Mouse (Mus musculus) MEL (cell line): Measurements from ENCODE around the gene Ccdc85a. TPM values are rescaled to one million over a fixed set of nuclear protein-coding genes. Genes with fewer than 3 reads are reported as not detected.

Experiments used
- DNase-seq: peaks from one replicate; pipeline ENCODE4 v3.0.0; 2011; ENCODE audit warnings: low read depth, low spot score
- H3K27ac ChIP-seq: 2 replicates; pipeline ENCODE4 v1.5.1; 2012; ENCODE audit warnings: low read depth, mild to moderate bottlenecking, control low read depth, low read length, moderate library complexity; ENCODE audit not compliant: control insufficient read depth
- H3K27me3 ChIP-seq, 2 experiments: fragments of 150-350 bp in 1 of 2; sonication (generic) in 1 of 2; 2 replicates each; pipeline ENCODE4 v1.6.1; 2012; ENCODE audit warnings: low read length in 2 of 2, mild to moderate bottlenecking in 2 of 2, improper control_type of control experiment in 1 of 2, moderate library complexity in 1 of 2; ENCODE audit not compliant: insufficient read depth in 2 of 2, control insufficient read depth in 1 of 2
- H3K36me3 ChIP-seq, 2 experiments: 2 replicates each; pipeline ENCODE4 v1.6.1; 2012 to 2014; ENCODE audit warnings: low read length in 2 of 2, improper control_type of control experiment in 1 of 2, inconsistent platforms in 1 of 2, mild to moderate bottlenecking in 1 of 2; ENCODE audit not compliant: insufficient read depth in 2 of 2, control insufficient read depth in 1 of 2
- H3K4me1 ChIP-seq, 2 experiments: fragments of 150-350 bp in 1 of 2; sonication (generic) in 1 of 2; 2 replicates each; pipeline ENCODE4 v1.6.1; 2012; ENCODE audit warnings: low read length in 2 of 2, improper control_type of control experiment in 1 of 2, mild to moderate bottlenecking in 1 of 2; ENCODE audit not compliant: insufficient read depth in 2 of 2, control insufficient read depth in 1 of 2
- H3K4me3 ChIP-seq, 2 experiments: fragments of 150-350 bp in 1 of 2; sonication (generic) in 1 of 2; 2 replicates each; pipeline ENCODE4 v1.5.1; 2012; ENCODE audit warnings: low read depth in 2 of 2, low read length in 2 of 2, mild to moderate bottlenecking in 2 of 2, moderate library complexity in 2 of 2, control low read depth in 1 of 2, improper control_type of control experiment in 1 of 2; ENCODE audit not compliant: control insufficient read depth in 1 of 2, insufficient read depth in 1 of 2
- H3K79me2 ChIP-seq: 2 replicates; pipeline ENCODE4 v1.6.1; 2012; ENCODE audit warnings: mild to moderate bottlenecking, low read length, moderate library complexity; ENCODE audit not compliant: control insufficient read depth, poor library complexity, insufficient read depth
- H3K9ac ChIP-seq: 2 replicates; pipeline ENCODE4 v1.6.1; 2012; ENCODE audit warnings: low read depth, mild to moderate bottlenecking, control low read depth, low read length, moderate library complexity; ENCODE audit not compliant: control insufficient read depth, poor library complexity, severe bottlenecking
- H3K9me3 ChIP-seq: fragments of 150-350 bp; sonication (generic); replicated peaks from 2 replicates; pipeline ENCODE4 v1.6.1; 2012; ENCODE audit warnings: mild to moderate bottlenecking, low read length, improper control_type of control experiment, moderate library complexity; ENCODE audit not compliant: insufficient read depth
- BHLHE40 ChIP-seq: IDR thresholded peaks from 2 replicates; pipeline ENCODE4 v1.6.1; 2012; ENCODE audit warnings: low read depth, mild to moderate bottlenecking, inconsistent platforms, low read length, improper control_type of control experiment, borderline replicate concordance
- CHD2 ChIP-seq: IDR thresholded peaks from 2 replicates; pipeline ENCODE4 v1.6.1; 2011; ENCODE audit warnings: low read length, improper control_type of control experiment
- CTCF ChIP-seq, 3 experiments: IDR thresholded peaks in 2 of 3; conservative IDR thresholded peaks in 1 of 3; 2 replicates each; pipeline ENCODE4 v1.5.1; 2011 to 2012; ENCODE audit warnings: low read length in 3 of 3, low read depth in 2 of 3, mild to moderate bottlenecking in 2 of 3, improper control_type of control experiment in 1 of 3, inconsistent platforms in 1 of 3, mixed read lengths in 1 of 3, moderate library complexity in 1 of 3; ENCODE audit not compliant: control insufficient read depth in 1 of 3, insufficient read depth in 1 of 3, poor library complexity in 1 of 3, severe bottlenecking in 1 of 3
- EP300 ChIP-seq, 2 experiments: IDR thresholded peaks; 2 replicates each; pipeline ENCODE4 v1.6.1; 2011; ENCODE audit warnings: improper control_type of control experiment in 2 of 2, low read length in 2 of 2, low read depth in 1 of 2, mild to moderate bottlenecking in 1 of 2
- ETS1 ChIP-seq: IDR thresholded peaks from 2 replicates; pipeline ENCODE4 v1.6.1; 2012; ENCODE audit warnings: low read depth, mild to moderate bottlenecking, inconsistent platforms, low read length, improper control_type of control experiment, moderate library complexity
- GABPA ChIP-seq: IDR thresholded peaks from 2 replicates; pipeline ENCODE4 v1.6.1; 2012; ENCODE audit warnings: low read depth, mild to moderate bottlenecking, inconsistent platforms, low read length, improper control_type of control experiment, moderate library complexity
- HCFC1 ChIP-seq: IDR thresholded peaks from 2 replicates; pipeline ENCODE4 v1.6.1; 2012; ENCODE audit warnings: low read depth, mild to moderate bottlenecking, inconsistent platforms, low read length, improper control_type of control experiment, moderate library complexity
- JUND ChIP-seq: IDR thresholded peaks from 2 replicates; pipeline ENCODE4 v1.6.1; 2011; ENCODE audit warnings: low read depth, mild to moderate bottlenecking, improper control_type of control experiment, low read length
- KAT2A ChIP-seq: conservative IDR thresholded peaks from 2 replicates; pipeline ENCODE4 v1.6.1; 2012; ENCODE audit warnings: low read depth, low read length, improper control_type of control experiment, inconsistent platforms
- MAX ChIP-seq: IDR thresholded peaks from 2 replicates; pipeline ENCODE4 v1.6.1; 2011; ENCODE audit warnings: low read length, improper control_type of control experiment
- MEF2A ChIP-seq: IDR thresholded peaks from 2 replicates; pipeline ENCODE4 v1.6.1; 2014; ENCODE audit warnings: low read depth, mild to moderate bottlenecking, inconsistent platforms, low read length, improper control_type of control experiment; ENCODE audit not compliant: poor library complexity, insufficient replicate concordance, severe bottlenecking; ENCODE audit errors: extremely low read depth
- MXI1 ChIP-seq: IDR thresholded peaks from 2 replicates; pipeline ENCODE4 v1.6.1; 2011; ENCODE audit warnings: mild to moderate bottlenecking, low read depth, low read length, improper control_type of control experiment
- MYB ChIP-seq: IDR thresholded peaks from 2 replicates; pipeline ENCODE4 v1.6.1; 2011; ENCODE audit warnings: mild to moderate bottlenecking, low read depth, low read length, improper control_type of control experiment
- NRF1 ChIP-seq: IDR thresholded peaks from 2 replicates; pipeline ENCODE4 v1.6.1; 2014; ENCODE audit warnings: low read depth, mild to moderate bottlenecking, inconsistent platforms, low read length, improper control_type of control experiment, moderate library complexity; ENCODE audit not compliant: poor library complexity, insufficient read depth, severe bottlenecking
- POLR2AphosphoS5 ChIP-seq: IDR thresholded peaks from 2 replicates; pipeline ENCODE4 v1.6.1; 2012; ENCODE audit warnings: low read depth, borderline replicate concordance, mild to moderate bottlenecking, inconsistent platforms, low read length, moderate library complexity, mixed read lengths
- RAD21 ChIP-seq: IDR thresholded peaks from 2 replicates; pipeline ENCODE4 v1.6.1; 2011; ENCODE audit warnings: mild to moderate bottlenecking, low read depth, low read length, improper control_type of control experiment
- RCOR1 ChIP-seq: IDR thresholded peaks from 2 replicates; pipeline ENCODE4 v1.6.1; 2012; ENCODE audit warnings: low read depth, mild to moderate bottlenecking, inconsistent platforms, low read length, improper control_type of control experiment
- SIN3A ChIP-seq: IDR thresholded peaks from 2 replicates; pipeline ENCODE4 v1.6.1; 2012; ENCODE audit warnings: low read length, improper control_type of control experiment, inconsistent platforms
- SMC3 ChIP-seq: IDR thresholded peaks from 2 replicates; pipeline ENCODE4 v1.6.1; 2011; ENCODE audit warnings: low read depth, low read length, improper control_type of control experiment
- TAL1 ChIP-seq: IDR thresholded peaks from 2 replicates; pipeline ENCODE4 v1.6.1; 2012; ENCODE audit warnings: mild to moderate bottlenecking, inconsistent platforms, low read length, moderate library complexity, mixed read lengths
- UBTF ChIP-seq: IDR thresholded peaks from 2 replicates; pipeline ENCODE4 v1.6.1; 2012; ENCODE audit warnings: low read depth, mild to moderate bottlenecking, inconsistent platforms, low read length, improper control_type of control experiment, moderate library complexity, borderline replicate concordance; ENCODE audit not compliant: insufficient read depth
- USF1 ChIP-seq: IDR thresholded peaks from 2 replicates; pipeline ENCODE4 v1.6.1; 2014; ENCODE audit warnings: low read depth, mild to moderate bottlenecking, inconsistent platforms, low read length, improper control_type of control experiment, moderate library complexity
- USF2 ChIP-seq, 2 experiments: IDR thresholded peaks; 2 replicates each; pipeline ENCODE4 v1.6.1; 2011 to 2012; ENCODE audit warnings: improper control_type of control experiment in 2 of 2, low read length in 2 of 2, borderline replicate concordance in 1 of 2, inconsistent platforms in 1 of 2, low read depth in 1 of 2, mild to moderate bottlenecking in 1 of 2; ENCODE audit not compliant: insufficient read depth in 1 of 2
- ZKSCAN1 ChIP-seq: IDR thresholded peaks from 2 replicates; pipeline ENCODE4 v1.6.1; 2012; ENCODE audit warnings: low read depth, mild to moderate bottlenecking, inconsistent platforms, low read length, improper control_type of control experiment, moderate library complexity
- ZMIZ1 ChIP-seq: IDR thresholded peaks from 2 replicates; pipeline ENCODE4 v1.6.1; 2012; ENCODE audit warnings: low read depth, mild to moderate bottlenecking, inconsistent platforms, low read length, improper control_type of control experiment, moderate library complexity
- ZNF384 ChIP-seq: IDR thresholded peaks from 2 replicates; pipeline ENCODE4 v1.6.1; 2012; ENCODE audit warnings: low read depth, mild to moderate bottlenecking, inconsistent platforms, low read length, improper control_type of control experiment
- polyA plus RNA-seq, 2 experiments: library from polyadenylated mRNA; stranded (reverse) in 1 of 2; unstranded in 1 of 2; fragments of >175 nt in 1 of 2; fragments of >200 nt in 1 of 2; gene quantifications; 2 replicates each; pipeline versions ENCODE4 v1.2.1 to v1.2.4; 2012; ENCODE audit warnings: low replicate concordance in 2 of 2, low read depth in 1 of 2; ENCODE audit not compliant: insufficient read length in 2 of 2, insufficient read depth in 1 of 2, missing spikeins in 1 of 2
- total RNA-seq: library from RNA; depleted of rRNA; stranded (reverse); fragments of 300-350 nt; gene quantifications from 2 replicates; pipeline ENCODE4 v1.2.3, GENCODE M21; 2012

Gene Ccdc85a
- total and polyA plus RNA-seq, 3 experiments: not detected

DNA sequence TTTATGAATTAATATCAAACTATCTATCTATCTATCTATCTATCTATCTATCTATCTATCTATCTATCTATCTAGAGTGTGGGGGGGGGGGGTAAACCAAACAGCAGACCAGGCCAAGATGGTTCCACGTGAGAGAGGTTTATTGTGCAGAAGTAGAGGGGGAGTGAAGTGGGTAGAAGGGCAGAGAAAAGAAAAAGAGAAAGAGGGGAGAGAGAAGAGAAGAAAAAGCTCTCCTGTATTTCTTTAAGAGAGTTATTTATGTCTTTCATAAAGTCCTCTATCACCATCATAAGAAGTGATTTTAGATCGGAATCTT lies 218.2 kb downstream of the Ccdc85a start:
- DNase-seq: no peak
- Histone ChIP-seq H3K79me2 (no peaks in the 10 kb centered on the region), H3K27me3 (no peaks in the 10 kb centered on the region), H3K9ac (no peak overlapping the region), H3K9me3 (no peaks in the 10 kb centered on the region), H3K4me3 (no peak overlapping the region), H3K27ac (no peak overlapping the region), H3K36me3 (no peaks in the 10 kb centered on the region), H3K4me1 (no peaks in the 10 kb centered on the region)
- no peak for TF ChIP-seq BHLHE40
- TF ChIP-seq RAD21: no peak
- TF ChIP-seq HCFC1: no peak
- TF ChIP-seq JUND: no peak
- no peak for TF ChIP-seq ZKSCAN1
- TF ChIP-seq KAT2A: no peak
- no peak for TF ChIP-seq MYB
- no peak for TF ChIP-seq MEF2A
- TF ChIP-seq CTCF (IDR thresholded peaks at IDR 0.05 in 2 of 3, conservative IDR thresholded peaks at IDR 0.05 in 1 of 3; ENCODE audit: control insufficient read depth in 1 of 3, insufficient read depth in 1 of 3, low read depth in 2 of 3, low read length in 3 of 3, poor library complexity in 1 of 3, severe bottlenecking in 1 of 3): no peak
- no peak for TF ChIP-seq POLR2AphosphoS5
- TF ChIP-seq TAL1: no peak
- no peak for TF ChIP-seq CHD2
- TF ChIP-seq SMC3: no peak

DNA sequence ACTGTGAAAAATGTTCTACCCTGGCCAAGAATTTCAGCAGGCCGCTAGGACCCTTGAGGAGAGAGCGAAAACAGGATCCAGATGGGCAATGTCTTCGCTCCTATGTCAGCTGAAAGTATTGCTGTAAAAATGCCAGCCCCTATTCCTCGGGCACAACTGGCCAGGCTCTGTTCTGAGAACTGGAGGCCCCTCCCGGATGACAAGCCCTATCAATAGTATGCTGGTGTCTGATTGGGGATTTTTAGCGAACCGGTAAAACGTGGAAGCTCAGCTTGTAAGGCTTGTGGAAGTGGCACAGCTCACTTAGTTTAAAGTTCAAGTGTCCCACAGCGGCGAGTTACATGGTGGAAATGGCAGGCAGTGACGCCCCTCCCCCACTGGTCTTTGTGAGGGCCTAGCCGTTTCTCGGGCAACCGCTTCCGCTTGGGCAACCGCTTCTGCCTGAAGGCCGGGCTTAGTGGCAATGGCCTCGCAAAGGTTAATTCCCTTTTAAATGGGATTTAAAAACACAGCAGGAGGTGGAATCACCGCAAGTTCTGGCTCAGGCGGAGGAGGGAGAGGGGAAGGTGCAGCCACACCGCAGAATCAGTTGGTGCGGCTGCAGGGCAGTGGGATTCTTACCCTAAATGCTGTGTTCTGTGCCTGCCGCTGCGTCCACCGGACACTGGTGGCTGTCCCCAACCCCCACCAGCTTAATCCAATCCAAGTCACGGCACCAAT lies 218.8 kb downstream of the Ccdc85a start:
- Histone ChIP-seq H3K27me3 (no peaks in the 10 kb centered on the region), H3K36me3 (no peaks in the 10 kb centered on the region), H3K9ac (no peak overlapping the region), H3K27ac (no peak overlapping the region), H3K4me1 (no peaks in the 10 kb centered on the region), H3K79me2 (no peaks in the 10 kb centered on the region), H3K9me3 (no peaks in the 10 kb centered on the region), H3K4me3 (no peak overlapping the region)
- no peak for DNase-seq
- TF ChIP-seq CHD2 (no peak), MXI1 (no peak), EP300 (IDR thresholded peaks at IDR 0.05; ENCODE audit: low read depth in 1 of 2, low read length in 2 of 2) (no peak), KAT2A (no peak), CTCF (IDR thresholded peaks at IDR 0.05 in 2 of 3, conservative IDR thresholded peaks at IDR 0.05 in 1 of 3; ENCODE audit: control insufficient read depth in 1 of 3, insufficient read depth in 1 of 3, low read depth in 2 of 3, low read length in 3 of 3, poor library complexity in 1 of 3, severe bottlenecking in 1 of 3) (no peak), RCOR1 (no peak), ZMIZ1 (no peak), MEF2A (no peak), MAX (no peak), ZNF384 (no peak), JUND (no peak), ETS1 (no peak), NRF1 (no peak), UBTF (no peak), USF2 (IDR thresholded peaks at IDR 0.05; ENCODE audit: borderline replicate concordance in 1 of 2, insufficient read depth in 1 of 2, low read depth in 1 of 2, low read length in 2 of 2) (no peak), SIN3A (no peak), GABPA (no peak), USF1 (no peak), MYB (no peak), BHLHE40 (no peak)
